Mouse (Mus musculus): ENCODE results near the gene Ago4. TPM values are rescaled to one million over a fixed set of nuclear protein-coding genes. Genes with fewer than 3 reads are reported as not detected.

Ago4 gene
- total and polyA plus RNA-seq, 3 experiments = 0.42 to 1.8 TPM; not detected in 1

- peaks cover 0 to 12% of the 10 kb centered on the region in 2 experiments; a peak in 2 of 4 replicates for H3K36me3 ChIP-seq (ENCODE audit: control insufficient read depth in 1 of 2, insufficient read depth in 2 of 2, low read length in 2 of 2)
- H3K4me3 ChIP-seq (ENCODE audit: control insufficient read depth in 1 of 2, insufficient read depth in 1 of 2, low read depth in 2 of 2, low read length in 2 of 2) = no peak overlapping the region
- H3K79me2 ChIP-seq (ENCODE audit: control insufficient read depth, insufficient read depth, low read length, poor library complexity) = peaks cover 3% of the 10 kb centered on the region; the same call in 1 of the 2 replicates
- DNase-seq (ENCODE audit: low read depth, low spot score) = no peak
- no peak overlapping the region for H3K27ac ChIP-seq (ENCODE audit: control insufficient read depth, low read depth, low read length)
- TF ChIP-seq MAFK (IDR thresholded peaks at IDR 0.05; ENCODE audit: borderline replicate concordance, low read depth, low read length) (no peak), TBP (IDR thresholded peaks at IDR 0.05; ENCODE audit: low read depth, low read length) (0 out of 2 replicates have a peak, but pooled peaks have one; percentile 8)
- no peaks in the 10 kb centered on the region for H3K9me3 ChIP-seq (replicated peaks; ENCODE audit: insufficient read depth, low read length)
- H3K4me1 ChIP-seq (ENCODE audit: control insufficient read depth in 1 of 2, insufficient read depth in 2 of 2, low read length in 2 of 2) = peaks cover 0 to 3% of the 10 kb centered on the region in 2 experiments; a peak in 1 of 4 replicates
- H3K27me3 ChIP-seq (ENCODE audit: control insufficient read depth in 1 of 2, insufficient read depth in 2 of 2, low read length in 2 of 2) = peaks cover 0 to 1% of the 10 kb centered on the region in 2 experiments; a peak in 1 of 4 replicates
- H3K9ac ChIP-seq (ENCODE audit: control insufficient read depth, low read depth, low read length, poor library complexity, severe bottlenecking) = no peak overlapping the region
Observed at GRCm38 (mm10) chr4:126552136-126552535, 18.9 kb upstream of the Ago4 start.

- no peaks in the 10 kb centered on the region for H3K9me3 ChIP-seq (replicated peaks; ENCODE audit: insufficient read depth, low read length)
- peaks cover 0 to 5% of the 10 kb centered on the region in 2 experiments; a peak in 1 of 4 replicates for H3K4me1 ChIP-seq (ENCODE audit: control insufficient read depth in 1 of 2, insufficient read depth in 2 of 2, low read length in 2 of 2)
- no peak for DNase-seq (ENCODE audit: low read depth, low spot score)
- no peak for TF ChIP-seq CHD1 (IDR thresholded peaks at IDR 0.05; ENCODE audit: low read depth, low read length)
- TF ChIP-seq TBP (IDR thresholded peaks at IDR 0.05; ENCODE audit: low read depth, low read length) = no peak
- no peak for TF ChIP-seq CHD2 (IDR thresholded peaks at IDR 0.05; ENCODE audit: low read length)
- TF ChIP-seq SMC3 (IDR thresholded peaks at IDR 0.05; ENCODE audit: low read depth, low read length) = no peak
- no peak for TF ChIP-seq TAL1 (IDR thresholded peaks at IDR 0.05; ENCODE audit: low read length)
- no peak for TF ChIP-seq JUND (IDR thresholded peaks at IDR 0.05; ENCODE audit: low read depth, low read length)
- no peak overlapping the region for H3K27ac ChIP-seq (ENCODE audit: control insufficient read depth, low read depth, low read length)
- peaks cover 0 to 1% of the 10 kb centered on the region in 2 experiments; a peak in 2 of 4 replicates for H3K27me3 ChIP-seq (ENCODE audit: control insufficient read depth in 1 of 2, insufficient read depth in 2 of 2, low read length in 2 of 2)
- no peaks in the 10 kb centered on the region for H3K79me2 ChIP-seq (ENCODE audit: control insufficient read depth, insufficient read depth, low read length, poor library complexity)
- no peak overlapping the region for H3K9ac ChIP-seq (ENCODE audit: control insufficient read depth, low read depth, low read length, poor library complexity, severe bottlenecking)
- H3K36me3 ChIP-seq (ENCODE audit: control insufficient read depth in 1 of 2, insufficient read depth in 2 of 2, low read length in 2 of 2) = 0 out of 4 replicates have a peak, but pooled peaks cover 0 to 2% of the 10 kb centered on the region in 2 experiments
- no peak overlapping the region for H3K4me3 ChIP-seq (ENCODE audit: control insufficient read depth in 1 of 2, insufficient read depth in 1 of 2, low read depth in 2 of 2, low read length in 2 of 2)
Observed at GRCm38 (mm10) chr4:126546183-126546582, 12.9 kb upstream of the Ago4 start.

GRCm38 (mm10) chr4:126545703-126546102, 12.4 kb upstream of the Ago4 start:
- H3K9ac ChIP-seq (ENCODE audit: control insufficient read depth, low read depth, low read length, poor library complexity, severe bottlenecking) = no peak overlapping the region
- H3K4me3 ChIP-seq (ENCODE audit: control insufficient read depth in 1 of 2, insufficient read depth in 1 of 2, low read depth in 2 of 2, low read length in 2 of 2) = no peak overlapping the region
- H3K27ac ChIP-seq (ENCODE audit: control insufficient read depth, low read depth, low read length) = no peak overlapping the region
- TF ChIP-seq ZMIZ1 (IDR thresholded peaks at IDR 0.05; ENCODE audit: low read depth, low read length) (no peak), UBTF (IDR thresholded peaks at IDR 0.05; ENCODE audit: borderline replicate concordance, insufficient read depth, low read depth, low read length) (no peak), GATA1 (IDR thresholded peaks at IDR 0.05; ENCODE audit: low read depth, low read length) (no peak), JUND (IDR thresholded peaks at IDR 0.05; ENCODE audit: low read depth, low read length) (no peak), ELF1 (IDR thresholded peaks at IDR 0.05; ENCODE audit: low read depth, low read length) (no peak)
- H3K4me1 ChIP-seq (ENCODE audit: control insufficient read depth in 1 of 2, insufficient read depth in 2 of 2, low read length in 2 of 2) = peaks cover 0 to 5% of the 10 kb centered on the region in 2 experiments; a peak in 1 of 4 replicates
- peaks cover 0 to 2% of the 10 kb centered on the region in 2 experiments; a peak in 1 of 4 replicates for H3K36me3 ChIP-seq (ENCODE audit: control insufficient read depth in 1 of 2, insufficient read depth in 2 of 2, low read length in 2 of 2)
- peaks cover 0 to 1% of the 10 kb centered on the region in 2 experiments; a peak in 2 of 4 replicates for H3K27me3 ChIP-seq (ENCODE audit: control insufficient read depth in 1 of 2, insufficient read depth in 2 of 2, low read length in 2 of 2)
- H3K9me3 ChIP-seq (replicated peaks; ENCODE audit: insufficient read depth, low read length) = no peaks in the 10 kb centered on the region
- DNase-seq (ENCODE audit: low read depth, low spot score) = no peak
- no peaks in the 10 kb centered on the region for H3K79me2 ChIP-seq (ENCODE audit: control insufficient read depth, insufficient read depth, low read length, poor library complexity)
